Mouse (Mus musculus) lung, postnatal 10 days (tissue): ENCODE measurements around the gene Celf5.
A peak's percentile ranks its signal among the peaks of the same experiment; 100 is the strongest.

ENCODE experiments used
- DNase-seq: peaks from one replicate; pipeline ENCODE4 v3.0.0; 2021

Celf5 gene

DNA sequence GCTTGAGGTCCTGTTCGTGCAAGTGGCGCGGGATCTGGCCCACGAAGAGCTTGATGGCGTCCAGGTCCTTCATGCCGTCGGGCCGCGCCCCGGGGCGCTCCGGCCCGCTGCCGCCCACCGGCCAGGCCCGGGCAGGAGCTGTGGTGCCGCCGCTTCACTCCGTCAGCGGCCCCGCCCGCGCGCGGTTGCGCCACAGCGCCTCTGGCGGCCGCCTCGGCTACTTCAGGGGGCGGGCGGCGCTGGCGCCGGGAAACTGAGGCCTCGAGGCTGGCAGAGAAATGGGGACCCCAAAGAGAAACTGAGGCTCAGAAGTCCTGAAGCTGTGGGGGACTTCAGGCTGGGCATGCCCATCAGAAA is at the start of gene Celf5:
TSS of gene Celf5 (minus strand) at position 177 of the 357 bp plus-strand sequence.
- DNase-seq, result peak; percentile 47

DNA sequence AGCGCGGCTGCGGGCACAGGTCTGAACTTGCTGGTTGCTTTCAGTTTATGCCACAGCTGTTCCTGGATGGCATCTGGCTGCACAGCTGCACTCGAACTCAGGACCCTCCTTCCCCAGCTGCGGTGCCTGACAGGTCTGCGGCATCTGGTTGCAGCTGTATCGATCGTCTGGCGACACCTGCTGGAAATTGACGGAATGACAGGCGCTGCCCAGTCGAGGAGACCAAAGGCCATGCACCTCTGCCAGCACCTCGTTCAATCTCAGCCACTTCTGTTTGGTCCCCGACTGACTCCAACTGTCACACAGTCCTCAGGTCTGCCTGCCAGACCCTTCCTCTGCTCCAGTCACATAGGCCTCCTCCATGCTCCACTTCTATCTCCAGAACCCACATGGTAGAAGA is 44.3 kb upstream of the Celf5 start:
- peak; percentile 87 for DNase-seq

DNA sequence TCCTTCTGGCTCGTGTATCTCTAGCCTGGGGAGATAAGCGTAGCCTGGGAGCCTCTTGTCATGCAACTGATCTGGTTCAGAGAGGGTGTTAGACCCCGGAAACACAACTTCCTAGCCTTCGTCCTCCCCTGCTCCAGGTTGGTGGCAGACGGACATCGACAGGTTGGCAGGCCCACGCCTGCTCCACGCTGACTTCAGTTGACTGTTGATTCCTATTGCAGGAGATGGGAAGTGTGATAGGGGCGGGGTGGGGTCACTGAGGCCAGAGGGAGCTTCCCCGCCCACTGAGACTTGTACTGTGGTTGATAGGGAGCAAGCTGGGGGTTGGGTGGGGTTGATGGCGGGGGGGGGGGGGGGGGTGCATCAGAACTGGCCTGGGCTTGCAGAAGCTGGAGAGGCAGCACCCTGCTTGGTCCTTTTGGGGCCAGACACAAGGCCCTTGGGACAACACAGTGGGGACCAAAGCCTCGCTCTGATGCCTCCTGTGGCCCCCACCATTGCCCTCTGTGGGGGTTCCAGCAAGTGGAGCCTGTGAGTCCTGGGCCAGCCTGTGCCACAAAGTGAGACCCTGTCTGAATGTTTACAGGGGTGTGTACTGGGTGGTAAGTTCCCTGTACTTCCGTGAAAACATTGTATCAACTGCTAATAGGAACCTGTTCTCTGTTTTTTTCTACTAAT is 42.6 kb upstream of the Celf5 start:
- DNase-seq, result peak; percentile 43

DNA sequence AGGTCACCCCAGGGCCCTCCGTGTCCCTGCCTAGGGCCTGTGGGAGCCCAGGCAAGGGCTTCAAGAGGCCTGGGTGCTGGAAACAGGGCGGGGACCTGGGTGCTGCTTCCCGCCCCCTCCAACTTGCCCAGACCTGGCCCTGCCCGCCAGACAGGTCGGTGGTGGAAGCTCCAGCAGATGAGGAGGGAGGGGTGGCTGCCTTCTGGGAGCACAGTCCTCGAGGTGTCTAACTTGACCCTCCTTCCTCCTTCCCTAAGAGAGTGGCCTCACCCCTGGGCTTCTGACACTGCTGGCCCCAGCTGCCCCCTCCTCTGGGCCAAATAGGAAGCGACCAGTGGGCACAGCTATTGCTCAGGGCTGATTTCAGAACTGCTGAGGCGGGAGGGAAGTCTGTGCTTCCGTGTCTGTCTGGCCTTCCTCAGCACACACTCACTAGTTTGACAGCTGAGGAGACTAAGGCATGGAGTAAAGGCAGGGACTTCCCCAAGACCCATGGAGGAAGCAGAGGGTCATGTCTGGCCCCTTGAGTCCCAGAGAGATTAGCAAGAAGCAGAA is 41.6 kb upstream of the Celf5 start, which contains the start of gene Gna15:
TSS of gene Gna15 (minus strand) at position 175 of the 555 bp plus-strand sequence.
- peak; percentile 50 for DNase-seq

DNA sequence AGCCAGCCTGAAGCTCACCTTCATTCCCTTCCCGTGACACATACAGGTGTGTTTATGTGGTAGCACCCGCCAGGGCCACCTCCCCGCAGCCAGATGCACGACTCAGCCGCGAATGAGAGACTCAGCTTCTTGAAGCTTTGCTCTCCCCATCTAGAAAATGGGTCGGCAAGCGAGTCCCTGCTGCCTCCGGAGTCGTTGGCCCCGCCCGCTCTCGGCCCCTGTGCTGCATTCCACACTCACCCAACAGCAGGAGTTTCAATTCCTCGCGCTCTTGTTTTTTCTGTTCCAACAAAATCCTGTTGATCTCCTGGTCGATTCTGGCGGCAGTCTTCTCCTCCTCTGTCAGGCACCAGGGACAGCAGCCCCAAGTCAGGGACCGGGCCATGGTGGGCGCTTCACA is 41.1 kb upstream of the Celf5 start:
- DNase-seq, result peak; percentile 45

DNA sequence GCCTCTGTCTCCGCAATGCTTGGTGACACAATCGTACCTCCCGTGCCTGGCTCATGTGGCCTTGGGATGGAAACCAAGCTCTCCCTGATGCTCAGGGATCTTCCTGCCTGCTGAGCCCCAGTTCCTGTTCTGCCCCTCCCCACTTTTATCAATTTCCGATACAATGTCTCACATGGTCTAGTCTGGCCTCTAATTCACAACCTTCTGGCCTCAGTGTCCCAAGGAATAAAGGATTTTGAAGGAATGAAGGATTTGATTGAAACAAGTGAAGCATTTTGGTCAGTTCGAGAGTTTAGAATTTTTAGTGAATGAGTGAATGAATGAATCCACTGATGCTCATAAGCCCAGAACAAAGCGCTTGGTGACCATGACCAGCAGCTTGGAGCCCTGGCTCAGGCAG is 40.6 kb upstream of the Celf5 start:
- DNase-seq, result no peak

DNA sequence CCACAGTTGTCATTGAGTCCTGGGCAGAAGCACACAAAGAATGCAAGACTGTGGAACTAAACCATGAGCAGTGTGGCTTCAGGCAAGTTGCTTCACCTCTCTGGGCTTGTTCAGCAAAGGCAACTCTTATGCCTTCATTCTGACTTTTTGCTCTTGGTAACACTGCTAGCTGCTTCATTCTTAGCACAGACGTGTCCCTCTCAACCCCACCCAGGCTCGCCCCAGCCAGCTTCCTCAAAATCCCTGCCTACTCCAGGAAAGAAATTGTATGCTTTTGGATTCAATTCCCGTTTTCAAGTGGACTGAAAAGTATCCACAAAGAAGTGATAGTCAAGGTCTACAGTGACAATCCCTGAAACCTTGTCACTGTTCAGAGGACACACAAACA is 37.5 kb upstream of the Celf5 start:
- DNase-seq, result no peak

DNA sequence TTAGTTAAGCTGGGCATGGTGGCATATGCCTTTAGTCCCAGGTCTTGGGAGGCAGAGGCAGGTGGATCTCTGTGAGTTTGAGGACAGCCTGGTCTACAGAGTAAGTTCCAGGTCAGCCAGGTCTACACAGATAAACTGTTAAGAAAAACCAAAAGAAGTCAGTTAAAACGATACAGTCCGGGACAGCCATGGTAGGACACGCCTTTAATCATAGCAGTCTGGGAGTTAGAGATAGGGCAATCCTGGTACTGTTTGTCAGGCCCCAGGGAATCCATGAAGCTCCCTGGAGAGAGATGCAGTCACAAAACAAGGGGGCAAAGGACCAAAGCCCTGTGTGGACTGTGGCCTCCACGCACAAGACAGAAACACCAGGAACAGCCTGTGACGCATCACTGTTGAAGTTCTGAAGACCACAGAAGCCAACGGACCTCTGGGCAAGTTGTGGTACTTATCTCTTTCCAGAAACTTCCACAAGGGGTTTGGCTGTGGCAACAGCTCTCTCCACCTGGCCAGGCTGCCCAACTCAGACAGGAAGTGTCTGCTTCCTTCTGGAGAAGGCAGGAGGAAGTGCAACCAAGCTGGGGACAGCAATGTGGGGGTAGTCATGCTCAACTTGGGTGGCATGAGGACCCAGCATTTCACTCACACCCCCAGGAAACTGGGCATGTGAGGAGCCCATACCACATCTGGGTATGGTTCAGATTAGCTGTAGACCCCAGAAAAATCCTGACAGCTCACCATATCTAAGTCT is 36.9 kb upstream of the Celf5 start:
- DNase-seq, result peak; percentile 34

DNA sequence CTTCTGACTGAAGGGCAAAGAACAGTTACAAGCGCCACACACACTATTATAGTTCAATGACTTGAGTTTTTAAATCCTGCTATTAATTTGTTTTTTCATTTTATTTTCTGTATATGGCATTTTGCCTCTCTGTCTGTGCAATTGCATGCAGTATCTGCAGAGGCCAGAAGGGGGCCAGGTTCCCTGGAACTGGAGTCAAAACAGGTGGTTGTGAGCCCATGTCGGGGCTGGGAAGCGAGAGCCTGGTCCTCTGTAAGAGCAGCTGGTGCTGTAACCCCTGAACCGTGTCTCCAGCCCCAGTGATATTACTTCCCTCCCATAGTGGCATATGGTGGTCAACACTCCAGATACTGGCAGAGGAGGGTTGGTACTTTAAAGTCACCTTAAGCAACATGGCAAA is 36.0 kb upstream of the Celf5 start:
- DNase-seq, result peak; percentile 83

DNA sequence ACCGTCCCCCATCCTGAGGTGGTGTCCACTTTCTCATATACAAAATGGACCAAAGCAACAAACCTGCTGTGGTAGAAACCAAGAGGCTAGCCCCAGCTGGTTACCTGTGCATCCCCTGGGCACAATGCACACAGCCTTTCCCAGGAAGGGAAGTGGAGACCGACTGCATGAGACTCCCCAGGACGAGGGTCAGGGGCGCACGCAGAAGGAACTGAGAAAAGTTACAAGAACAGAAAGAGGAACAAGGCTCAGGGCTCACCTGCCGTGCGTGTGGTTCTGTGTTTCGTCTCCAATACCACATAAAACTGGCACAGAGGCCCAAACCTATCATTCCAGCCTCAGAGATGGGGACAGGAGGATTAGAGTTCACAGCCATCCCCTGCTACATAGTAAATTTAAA is 34.7 kb upstream of the Celf5 start:
- DNase-seq, result no peak

DNA sequence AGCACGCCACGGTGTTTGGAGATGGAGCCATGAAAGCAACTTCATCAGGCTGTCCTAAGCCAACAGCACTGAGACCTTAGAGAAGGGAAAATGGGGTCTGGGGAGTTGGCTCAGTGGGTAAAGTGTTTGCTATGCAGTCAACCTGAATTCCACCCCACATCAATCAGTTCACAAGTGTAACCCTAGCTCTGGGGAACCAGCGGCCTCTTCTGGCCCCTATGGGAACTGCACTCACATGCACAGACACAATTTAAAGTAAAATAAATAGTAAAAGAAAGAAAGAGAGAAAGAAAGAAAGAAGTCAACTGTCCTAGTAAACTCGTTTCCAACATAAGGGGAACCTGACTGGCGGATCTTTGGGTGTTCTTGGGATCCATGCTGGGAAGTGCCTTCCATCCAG is 31.3 kb upstream of the Celf5 start:
- DNase-seq, result no peak

DNA sequence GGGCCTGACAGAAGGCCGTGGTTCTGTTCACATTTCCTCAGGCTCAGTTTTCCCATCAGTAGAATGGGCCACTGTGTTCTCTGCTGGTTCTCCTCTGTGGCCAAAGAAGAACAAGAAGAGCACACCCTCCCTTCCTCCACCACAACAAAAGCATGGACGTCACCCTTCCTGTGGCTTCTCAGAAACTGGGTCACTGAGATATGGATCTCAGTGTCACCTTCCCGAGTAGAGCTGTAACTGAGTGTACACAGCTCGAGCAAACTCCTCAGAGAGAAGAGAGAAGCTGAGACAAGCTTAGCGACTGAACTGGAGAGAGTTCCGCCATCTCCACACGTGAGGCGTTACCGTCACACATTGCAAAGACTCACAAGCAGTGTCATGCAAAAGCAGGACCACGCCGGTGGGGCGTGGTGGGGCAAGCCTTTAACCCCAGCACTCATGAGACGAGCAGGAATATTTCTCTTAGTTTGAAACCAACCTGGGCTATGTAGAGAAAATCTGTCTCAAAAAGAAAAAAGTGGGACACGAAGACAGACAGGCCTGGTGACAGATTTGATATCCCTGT is 27.8 kb upstream of the Celf5 start:
- no peak for DNase-seq

DNA sequence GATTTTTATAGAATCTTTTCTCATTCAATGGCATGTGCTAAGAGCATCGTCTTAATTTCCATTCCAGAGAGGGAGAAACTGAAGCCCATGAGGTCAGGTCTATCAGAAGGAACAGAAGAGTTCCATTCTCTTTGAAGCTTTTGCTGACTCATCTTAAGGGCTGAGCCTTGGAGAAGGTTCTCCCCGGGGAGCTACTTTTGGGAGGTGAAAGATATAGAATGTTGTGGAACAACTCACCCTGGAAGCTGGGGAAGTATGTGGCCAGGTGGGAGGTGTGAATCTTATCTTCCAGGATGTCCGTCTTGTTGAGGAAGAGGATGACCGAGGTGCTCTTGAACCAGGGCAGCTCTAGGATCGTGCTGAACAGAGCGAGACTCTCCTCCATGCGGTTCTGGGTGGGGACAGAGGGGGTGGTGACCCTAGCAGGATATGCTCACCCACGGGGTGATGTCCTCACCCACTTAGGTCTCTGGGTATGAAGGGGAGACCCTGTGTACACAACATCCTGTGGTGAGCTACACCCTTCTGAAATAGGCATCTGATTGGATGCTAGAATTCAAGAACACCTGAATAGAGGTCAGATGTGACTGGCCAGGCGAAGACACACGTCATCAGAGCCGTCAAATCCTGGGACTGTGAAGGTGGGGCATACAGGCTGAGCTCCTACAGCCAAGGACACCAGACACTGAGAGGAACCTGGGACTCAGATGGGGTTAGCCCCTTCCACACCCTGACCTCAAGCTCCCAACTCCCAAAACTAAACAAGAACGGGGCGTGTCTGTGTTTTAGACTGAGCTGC is 25.4 kb upstream of the Celf5 start:
- no peak for DNase-seq

DNA sequence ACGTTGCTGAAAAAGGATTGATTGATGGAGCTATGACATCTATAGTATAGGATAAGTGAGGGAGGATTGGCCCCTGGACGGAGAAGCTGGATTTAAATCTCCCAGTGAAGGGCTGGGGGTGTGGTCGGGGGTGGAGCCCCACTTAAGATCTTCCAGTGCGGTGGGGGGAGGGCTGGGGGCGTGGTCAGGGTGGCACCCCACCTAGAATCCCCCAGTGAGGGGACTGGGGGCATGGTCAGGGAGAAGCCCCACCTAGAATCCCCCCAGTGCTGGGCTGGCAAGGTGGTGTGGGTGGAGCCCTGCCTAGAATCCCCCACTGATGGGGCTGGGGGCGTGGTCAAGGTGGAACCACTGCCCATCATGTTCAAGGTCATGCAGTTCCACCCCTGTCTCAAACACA is 24.6 kb upstream of the Celf5 start:
- DNase-seq, result no peak

DNA sequence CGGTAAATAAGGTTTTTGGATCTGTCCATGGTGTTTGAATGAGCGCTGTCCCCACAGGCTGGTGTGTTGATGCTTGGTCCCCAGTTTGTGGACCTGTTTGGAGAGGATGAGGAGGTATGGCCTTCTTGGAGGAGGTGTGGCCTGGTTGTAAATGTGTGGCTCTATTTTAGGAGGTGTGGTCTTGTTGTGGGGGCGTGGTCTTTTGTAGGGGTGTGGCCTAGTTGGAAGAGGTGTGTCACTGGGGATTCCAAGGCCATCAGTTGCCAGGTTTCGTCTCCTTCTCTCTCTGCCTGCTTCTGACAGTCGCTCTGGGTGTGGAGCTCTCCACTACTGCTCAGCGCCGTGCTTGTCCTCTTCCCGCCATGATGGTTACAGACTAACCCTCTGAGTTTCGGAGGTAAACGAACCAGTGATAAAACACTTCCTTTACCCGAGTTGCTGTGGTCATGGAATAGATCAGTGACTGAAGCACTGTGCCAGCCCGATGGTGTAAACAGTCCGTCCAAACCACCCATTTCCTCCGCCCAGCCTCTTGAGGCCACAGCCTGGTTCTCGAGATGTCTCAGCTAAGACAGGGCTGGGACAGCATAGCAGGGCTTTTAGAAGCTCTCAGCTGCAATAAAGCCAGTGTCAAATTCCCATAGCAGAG is 22.6 kb upstream of the Celf5 start:
- no peak for DNase-seq

DNA sequence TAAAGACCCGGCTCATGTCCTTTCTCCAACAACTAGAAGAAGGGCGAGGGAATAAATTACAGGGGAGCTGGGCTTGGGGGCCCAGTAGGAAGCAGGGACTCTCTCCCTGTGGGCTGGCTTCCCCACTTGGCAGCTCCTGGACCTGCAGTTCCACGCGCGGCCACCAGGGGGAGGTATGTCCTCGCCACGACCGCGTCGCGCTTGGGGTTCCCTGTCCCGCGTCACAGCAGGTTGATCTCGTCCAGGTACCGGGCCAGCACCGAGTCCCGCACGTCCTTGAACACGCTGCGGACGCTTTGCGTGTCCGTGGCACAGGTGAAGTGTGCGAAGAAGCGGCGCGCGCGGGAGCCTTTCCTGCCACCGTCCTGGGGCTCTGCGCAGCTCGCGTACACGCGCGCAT is 20.1 kb upstream of the Celf5 start:
- peak; percentile 91 for DNase-seq

DNA sequence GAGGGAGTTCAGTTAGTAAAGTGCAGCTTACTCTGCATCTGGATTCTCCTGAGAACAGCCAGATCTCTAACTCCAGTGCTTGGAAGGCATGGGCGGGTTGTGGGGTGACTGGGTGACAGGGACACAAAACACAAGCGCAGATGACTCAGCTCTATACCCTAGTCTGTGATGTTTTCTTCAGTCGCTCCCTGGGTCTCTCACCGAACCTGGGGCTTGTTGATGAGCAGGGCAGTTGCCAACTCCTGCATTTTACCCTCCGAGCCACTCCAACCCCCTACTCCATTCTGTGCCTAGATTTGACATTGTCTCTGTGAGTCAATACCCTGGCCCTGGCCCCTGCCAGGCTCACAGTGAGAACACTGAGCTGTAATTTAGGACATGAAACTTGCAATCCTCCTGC is 19.4 kb upstream of the Celf5 start:
- no peak for DNase-seq

DNA sequence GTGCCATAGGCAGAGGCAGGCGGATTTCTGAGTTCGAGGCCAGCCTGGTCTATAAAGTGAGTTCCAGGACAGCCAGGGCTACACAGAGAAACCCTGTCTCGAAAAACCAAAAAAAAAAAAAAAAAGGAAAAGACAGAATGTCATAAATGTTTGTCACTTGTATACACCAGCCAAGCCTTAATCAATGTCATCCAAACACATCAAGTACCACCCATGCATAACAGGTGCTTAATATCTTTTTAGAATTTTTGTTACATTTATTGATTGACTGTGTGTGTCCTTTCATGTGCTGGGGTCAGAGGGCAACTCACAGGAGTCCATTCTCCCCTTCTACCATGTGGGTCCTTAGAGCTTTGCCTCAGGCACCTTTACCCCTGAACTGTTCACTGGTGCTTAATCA is 17.5 kb upstream of the Celf5 start, which contains the start of gene S1pr4:
TSS of gene S1pr4 (minus strand) at position 101 of the 400 bp plus-strand sequence.
- DNase-seq, result no peak

DNA sequence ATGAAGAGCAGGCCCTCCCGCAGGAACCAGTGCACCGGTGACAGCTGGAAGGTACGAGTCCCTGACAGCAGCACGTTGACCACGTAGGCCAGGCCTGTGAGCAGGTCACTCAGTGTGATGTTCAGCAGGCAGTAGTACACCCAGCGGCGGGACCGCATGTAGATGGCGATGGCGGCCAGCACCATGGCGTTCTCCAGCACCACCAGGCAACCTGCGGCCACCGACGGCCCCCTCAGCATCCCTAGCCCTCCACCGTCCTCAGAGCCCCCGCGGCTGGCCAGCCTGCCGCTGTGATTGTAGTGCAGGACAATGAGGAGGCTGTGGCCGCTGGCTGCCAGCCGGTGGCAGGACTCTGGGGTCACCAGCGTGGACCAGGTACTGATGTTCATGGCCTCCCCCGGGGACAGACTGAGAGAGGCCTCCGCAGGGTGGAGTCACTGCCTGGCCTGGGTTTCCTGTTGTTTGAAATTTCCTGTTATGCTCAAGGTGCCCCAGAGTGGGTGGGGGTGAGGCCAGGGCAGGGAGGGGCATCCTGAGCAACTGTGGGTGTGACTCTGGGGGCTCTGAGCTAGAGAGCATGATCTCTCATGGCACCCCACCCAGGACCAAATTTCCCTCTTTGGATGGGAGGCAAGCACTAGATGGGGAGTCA is 16.9 kb upstream of the Celf5 start:
- peak; percentile 80 for DNase-seq

DNA sequence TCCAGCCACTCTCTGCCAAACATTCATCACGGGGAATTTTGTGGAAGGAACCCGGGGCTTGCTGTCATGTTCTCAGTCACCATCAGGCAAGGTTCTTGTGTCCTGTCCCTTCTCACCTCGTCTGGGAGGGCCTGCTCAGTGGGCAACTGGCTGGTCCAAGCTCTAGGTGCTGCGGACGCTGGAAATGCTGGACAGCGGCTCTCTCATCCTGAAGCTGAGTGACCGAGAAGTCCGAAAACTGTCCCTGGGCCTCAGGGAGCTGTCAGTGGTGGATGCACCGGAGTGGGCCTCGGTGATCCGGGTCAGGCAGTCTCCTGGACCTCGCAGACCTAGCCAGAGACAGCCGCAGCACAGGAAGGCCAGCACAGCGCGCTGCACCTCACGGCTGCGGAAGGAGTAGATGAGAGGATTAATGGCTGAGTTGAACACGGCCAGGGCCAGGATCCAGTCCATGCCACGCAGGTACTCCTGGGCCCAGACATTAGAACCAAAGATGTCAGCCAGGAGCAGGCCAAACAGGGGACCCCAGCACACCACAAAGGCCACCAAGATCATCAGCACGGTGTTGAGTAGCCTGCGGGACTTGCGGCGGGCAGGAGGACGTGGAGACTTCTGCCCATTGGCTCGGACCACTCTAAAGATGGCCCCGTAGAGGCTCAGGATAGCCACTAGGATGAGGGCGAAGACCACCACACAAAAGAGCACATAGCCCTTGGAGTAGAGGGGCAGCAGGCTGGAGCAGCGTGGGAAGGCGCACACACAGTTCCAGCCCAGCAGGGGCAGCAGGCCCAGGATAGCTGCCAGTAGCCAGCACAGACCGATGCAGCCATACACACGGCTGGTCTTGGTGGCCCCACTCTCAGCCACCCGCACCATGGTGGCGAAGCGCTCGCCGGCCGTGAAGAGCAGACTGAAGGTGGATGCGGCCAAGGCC is 16.1 kb upstream of the Celf5 start:
- DNase-seq, result no peak
